Mouse (Mus musculus) Muller cell, postnatal 12 days (primary cell): ENCODE results near the gene Cldn6.

Experiments used
- DNase-seq: peaks from one replicate; pipeline ENCODE4 v3.0.0-alpha.2; 2015; ENCODE audit errors: inconsistent ontology term

Gene Cldn6

GRCm38 (mm10) chr17:23679127-23679835, at the start of gene Cldn6:
TSS of gene Cldn6 (plus strand) at chr17:23679249.
- DNase-seq: no peak

- peak; percentile 79 for DNase-seq
These were observed 48.6 kb upstream of the Cldn6 start for GRCm38 (mm10) chr17:23630195-23631020.

GRCm38 (mm10) chr17:23631241-23631640, 47.8 kb upstream of the Cldn6 start:
- DNase-seq: no peak

GRCm38 (mm10) chr17:23644613-23645495, 34.2 kb upstream of the Cldn6 start, which contains the start of gene Mmp25:
TSS of gene Mmp25 (minus strand) at chr17:23645277.
- no peak for DNase-seq

- DNase-seq: no peak
These were observed 33.2 kb upstream of the Cldn6 start for GRCm38 (mm10) chr17:23645894-23646293.

GRCm38 (mm10) chr17:23651363-23651762, 27.7 kb upstream of the Cldn6 start:
- no peak for DNase-seq

GRCm38 (mm10) chr17:23653324-23653723, 25.7 kb upstream of the Cldn6 start:
- no peak for DNase-seq

- no peak for DNase-seq
These were observed 25.0 kb upstream of the Cldn6 start for GRCm38 (mm10) chr17:23654001-23654400.

GRCm38 (mm10) chr17:23654410-23654809, 24.6 kb upstream of the Cldn6 start:
- no peak for DNase-seq

- no peak for DNase-seq
These were observed 20.6 kb upstream of the Cldn6 start for GRCm38 (mm10) chr17:23658450-23658849.

GRCm38 (mm10) chr17:23660117-23660875, 18.8 kb upstream of the Cldn6 start, which contains the start of gene Bicdl2:
TSS of gene Bicdl2 (plus strand) at chr17:23660506.
- DNase-seq: no peak

GRCm38 (mm10) chr17:23660876-23661200, 18.2 kb upstream of the Cldn6 start:
- no peak for DNase-seq

GRCm38 (mm10) chr17:23661526-23661925, 17.5 kb upstream of the Cldn6 start:
- no peak for DNase-seq

- DNase-seq: peak; percentile 54
These were observed 14.5 kb upstream of the Cldn6 start for GRCm38 (mm10) chr17:23664556-23665021.

- DNase-seq: no peak
These were observed 13.5 kb upstream of the Cldn6 start for GRCm38 (mm10) chr17:23665511-23665910.

- DNase-seq: no peak
These were observed 8.5 kb upstream of the Cldn6 start for GRCm38 (mm10) chr17:23670516-23671074.

- no peak for DNase-seq
These were observed 7.5 kb upstream of the Cldn6 start for GRCm38 (mm10) chr17:23671519-23671918.

GRCm38 (mm10) chr17:23672761-23673160, 6.3 kb upstream of the Cldn6 start:
- no peak for DNase-seq

- peak; percentile 93 for DNase-seq
These were observed 5.5 kb upstream of the Cldn6 start, which contains the start of the genes Hcfc1r1 and Thoc6 for GRCm38 (mm10) chr17:23673424-23674073. TSS of gene Hcfc1r1 (plus strand) at chr17:23673596. TSS of gene Thoc6 (minus strand) at chr17:23673882.
